Mouse (Mus musculus) kidney, embryonic 15.5 days (tissue): Measurements from ENCODE around the gene Muc2. TPM values are rescaled to one million over a fixed set of nuclear protein-coding genes. Genes with fewer than 3 reads are reported as not detected.
"Not testable (repeated sequence)": the region's sequence is repeated elsewhere in the genome, so short reads cannot be mapped to it uniquely, and the experiment has no call there.

Experiments
- ATAC-seq: fragments of 200-750 bp; cut with Nextera tagmentation; replicated peaks from 2 replicates; pipeline ENCODE4 v1.8.0; 2017; ENCODE audit warnings: moderate TSS enrichment; ENCODE audit not compliant: low FRiP score
- H3K27ac ChIP-seq: fragments of 300-500 bp; sonication (generic); 2 replicates; pipeline ENCODE4 v1.5.1; 2015; ENCODE audit warnings: mild to moderate bottlenecking, inconsistent platforms
- H3K27me3 ChIP-seq: fragments of 300-500 bp; sonication (generic); 2 replicates; pipeline ENCODE4 v1.6.1; 2015; ENCODE audit warnings: inconsistent platforms
- H3K36me3 ChIP-seq: fragments of 300-500 bp; sonication (generic); 2 replicates; pipeline ENCODE4 v1.6.1; 2015; ENCODE audit warnings: inconsistent platforms
- H3K4me1 ChIP-seq: fragments of 300-500 bp; sonication (generic); 2 replicates; pipeline ENCODE4 v1.6.1; 2015; ENCODE audit warnings: inconsistent platforms
- H3K4me2 ChIP-seq: fragments of 300-500 bp; sonication (generic); 2 replicates; pipeline ENCODE4 v1.6.1; 2015; ENCODE audit warnings: moderate library complexity, mild to moderate bottlenecking, inconsistent platforms
- H3K4me3 ChIP-seq: fragments of 300-500 bp; sonication (generic); replicated peaks from 2 replicates; pipeline ENCODE4 v1.5.1; 2015; ENCODE audit warnings: mild to moderate bottlenecking, inconsistent platforms
- H3K9ac ChIP-seq: fragments of 300-500 bp; sonication (generic); 2 replicates; pipeline ENCODE4 v1.6.1; 2015; ENCODE audit warnings: mild to moderate bottlenecking, inconsistent platforms
- H3K9me3 ChIP-seq: fragments of 300-500 bp; sonication (generic); replicated peaks from 2 replicates; pipeline ENCODE4 v1.6.1; 2016; ENCODE audit warnings: inconsistent platforms
- WGBS: fragments of 180-500 bp; shearing (Covaris S2); methylation state at CpG from one replicate; pipeline ENCODE4 v1.1.7; 2015; ENCODE audit warnings: mixed read lengths; 5-methylcytosine and 5-hydroxymethylcytosine counted together
- polyA plus RNA-seq: library from polyadenylated mRNA; unstranded; fragments of >200 nt; fragmentation: Nextera tagmentation; extraction: Ambion mirVana; gene quantifications from 2 replicates; pipeline ENCODE4 v1.2.1, GENCODE M21; 2015

The Muc2 gene
- 0.40 and 1.9 TPM in 2 replicates for polyA plus RNA-seq

GRCm38 (mm10) chr7:141690040-141690439, at the start of gene Muc2:
Muc2 (plus strand) TSS chr7:141690340.
- Histone ChIP-seq H3K36me3 (no peaks in the 10 kb centered on the region), H3K9me3 (no peaks in the 10 kb centered on the region), H3K4me1 (no peaks in the 10 kb centered on the region; the same call in 1 of the 2 replicates), H3K9ac (no peak within 1 kb of the TSS), H3K4me3 (no peak within 1 kb of the TSS), H3K27me3 (no peaks in the 10 kb centered on the region; the same call in 1 of the 2 replicates), H3K27ac (no peak within 1 kb of the TSS), H3K4me2 (no peak within 1 kb of the TSS)
- ATAC-seq, result no peak
- WGBS, result 89% methylated on average over 8 of the region's 8 CpGs

GRCm38 (mm10) chr7:141642375-141642774, 47.8 kb upstream of the Muc2 start:
- no peaks in the 10 kb centered on the region for H3K27me3 ChIP-seq
- WGBS, result 57% methylated on average over 1 of the region's 1 CpGs
- H3K36me3 ChIP-seq, result no peaks in the 10 kb centered on the region
- H3K4me2 ChIP-seq, result no peak overlapping the region
- H3K9me3 ChIP-seq, result no peaks in the 10 kb centered on the region
- H3K4me3 ChIP-seq, result no peak overlapping the region
- ATAC-seq, result peak; percentile 16; the same call in 1 of the 2 replicates
- peaks cover 5% of the 10 kb centered on the region for H3K4me1 ChIP-seq
- no peak overlapping the region for H3K27ac ChIP-seq
- no peak overlapping the region for H3K9ac ChIP-seq

GRCm38 (mm10) chr7:141643160-141643559, 47.0 kb upstream of the Muc2 start:
- 45% methylated on average over 3 of the region's 3 CpGs for WGBS
- ATAC-seq, result no peak
- Histone ChIP-seq H3K4me1 (peaks cover 6% of the 10 kb centered on the region), H3K27ac (no peak overlapping the region), H3K4me3 (no peak overlapping the region), H3K36me3 (no peaks in the 10 kb centered on the region), H3K27me3 (no peaks in the 10 kb centered on the region), H3K9me3 (no peaks in the 10 kb centered on the region), H3K9ac (no peak overlapping the region), H3K4me2 (no peak overlapping the region)

GRCm38 (mm10) chr7:141647083-141647482, 43.1 kb upstream of the Muc2 start:
- H3K9ac ChIP-seq, result no peak overlapping the region
- no peak overlapping the region for H3K27ac ChIP-seq
- H3K4me3 ChIP-seq, result no peak overlapping the region
- 72% methylated on average over 2 of the region's 2 CpGs for WGBS
- H3K4me1 ChIP-seq, result peaks cover 7% of the 10 kb centered on the region
- H3K27me3 ChIP-seq, result no peaks in the 10 kb centered on the region
- H3K36me3 ChIP-seq, result no peaks in the 10 kb centered on the region
- no peak for ATAC-seq
- H3K9me3 ChIP-seq, result no peaks in the 10 kb centered on the region
- H3K4me2 ChIP-seq, result no peak overlapping the region

- ATAC-seq, result peak; percentile 55
- no peak overlapping the region for H3K27ac ChIP-seq
- no peaks in the 10 kb centered on the region for H3K27me3 ChIP-seq
- H3K4me1 ChIP-seq, result 0 out of 2 replicates have a peak, but pooled peaks cover 2% of the 10 kb centered on the region
- no peak overlapping the region for H3K4me2 ChIP-seq
- H3K4me3 ChIP-seq, result no peak overlapping the region
- no peaks in the 10 kb centered on the region for H3K9me3 ChIP-seq
- H3K36me3 ChIP-seq, result no peaks in the 10 kb centered on the region
- 50% methylated on average over 11 of the region's 11 CpGs for WGBS
- no peak overlapping the region for H3K9ac ChIP-seq
Measured at GRCm38 (mm10) chr7:141647815-141648214, 42.3 kb upstream of the Muc2 start.

GRCm38 (mm10) chr7:141652191-141652590, 37.9 kb upstream of the Muc2 start:
- Histone ChIP-seq H3K9me3 (no peaks in the 10 kb centered on the region), H3K4me1 (peaks cover 2% of the 10 kb centered on the region; the same call in 1 of the 2 replicates), H3K4me3 (no peak overlapping the region), H3K27ac (no peak overlapping the region), H3K27me3 (no peaks in the 10 kb centered on the region), H3K9ac (no peak overlapping the region), H3K4me2 (no peak overlapping the region), H3K36me3 (no peaks in the 10 kb centered on the region)
- 35% methylated on average over 7 of the region's 7 CpGs for WGBS
- ATAC-seq, result no peak

- no peak for ATAC-seq
- no peak overlapping the region for H3K27ac ChIP-seq
- H3K4me2 ChIP-seq, result no peak overlapping the region
- 68% methylated on average over 1 of the region's 1 CpGs for WGBS
- H3K9me3 ChIP-seq, result no peaks in the 10 kb centered on the region
- no peaks in the 10 kb centered on the region for H3K36me3 ChIP-seq
- no peaks in the 10 kb centered on the region; the same call in 1 of the 2 replicates for H3K4me1 ChIP-seq
- no peak overlapping the region for H3K9ac ChIP-seq
- no peaks in the 10 kb centered on the region for H3K27me3 ChIP-seq
- no peak overlapping the region for H3K4me3 ChIP-seq
Measured at GRCm38 (mm10) chr7:141660346-141660745, 29.8 kb upstream of the Muc2 start.

- H3K9ac ChIP-seq, result no peak overlapping the region
- no peaks in the 10 kb centered on the region; the same call in 1 of the 2 replicates for H3K4me1 ChIP-seq
- no peaks in the 10 kb centered on the region for H3K36me3 ChIP-seq
- H3K4me2 ChIP-seq, result no peak overlapping the region
- no peak for ATAC-seq
- H3K4me3 ChIP-seq, result no peak overlapping the region
- H3K9me3 ChIP-seq, result no peaks in the 10 kb centered on the region
- no peaks in the 10 kb centered on the region for H3K27me3 ChIP-seq
- no peak overlapping the region for H3K27ac ChIP-seq
- 86% methylated on average over 3 of the region's 3 CpGs for WGBS
Measured at GRCm38 (mm10) chr7:141661481-141661880, 28.7 kb upstream of the Muc2 start.

- H3K27ac ChIP-seq, result no peak overlapping the region
- no peak overlapping the region for H3K4me2 ChIP-seq
- H3K36me3 ChIP-seq, result no peaks in the 10 kb centered on the region
- 59% methylated on average over 5 of the region's 5 CpGs for WGBS
- H3K9me3 ChIP-seq, result no peaks in the 10 kb centered on the region
- H3K4me1 ChIP-seq, result no peaks in the 10 kb centered on the region
- no peak for ATAC-seq
- H3K27me3 ChIP-seq, result no peaks in the 10 kb centered on the region
- no peak overlapping the region for H3K4me3 ChIP-seq
- no peak overlapping the region for H3K9ac ChIP-seq
Measured at GRCm38 (mm10) chr7:141662223-141662622, 27.9 kb upstream of the Muc2 start.

GRCm38 (mm10) chr7:141666190-141666589, 23.9 kb upstream of the Muc2 start:
- no peak overlapping the region for H3K9ac ChIP-seq
- ATAC-seq, result no peak
- H3K27me3 ChIP-seq, result no peaks in the 10 kb centered on the region
- no peaks in the 10 kb centered on the region for H3K9me3 ChIP-seq
- H3K4me3 ChIP-seq, result no peak overlapping the region
- H3K4me1 ChIP-seq, result no peaks in the 10 kb centered on the region
- 16% methylated on average over 4 of the region's 4 CpGs for WGBS
- no peak overlapping the region for H3K4me2 ChIP-seq
- H3K27ac ChIP-seq, result no peak overlapping the region
- no peaks in the 10 kb centered on the region for H3K36me3 ChIP-seq

GRCm38 (mm10) chr7:141669097-141669496, 21.0 kb upstream of the Muc2 start:
- H3K9me3 ChIP-seq, H3K9ac ChIP-seq, H3K4me1 ChIP-seq, H3K27ac ChIP-seq, H3K27me3 ChIP-seq, H3K4me3 ChIP-seq, H3K36me3 ChIP-seq, H3K4me2 ChIP-seq, ATAC-seq: not testable (repeated sequence)
- 79% methylated on average over 3 of the region's 3 CpGs for WGBS

- Histone ChIP-seq H3K27ac (no peak overlapping the region), H3K9ac (no peak overlapping the region), H3K4me2 (no peak overlapping the region), H3K36me3 (no peaks in the 10 kb centered on the region), H3K9me3 (no peaks in the 10 kb centered on the region), H3K27me3 (no peaks in the 10 kb centered on the region), H3K4me3 (no peak overlapping the region), H3K4me1 (no peaks in the 10 kb centered on the region)
- 0 out of 2 replicates have a peak, but pooled peaks have one; percentile 27 for ATAC-seq
- 81% methylated on average over 4 of the region's 4 CpGs for WGBS
Measured at GRCm38 (mm10) chr7:141670999-141671398, 19.1 kb upstream of the Muc2 start.

GRCm38 (mm10) chr7:141671626-141672291, 18.4 kb upstream of the Muc2 start:
- H3K4me2 ChIP-seq, result no peak overlapping the region
- H3K27ac ChIP-seq, result no peak overlapping the region
- no peaks in the 10 kb centered on the region for H3K4me1 ChIP-seq
- no peaks in the 10 kb centered on the region for H3K27me3 ChIP-seq
- peak; percentile 35 for ATAC-seq
- no peak overlapping the region for H3K4me3 ChIP-seq
- 84% methylated on average over 5 of the region's 5 CpGs for WGBS
- no peaks in the 10 kb centered on the region for H3K36me3 ChIP-seq
- no peaks in the 10 kb centered on the region for H3K9me3 ChIP-seq
- no peak overlapping the region for H3K9ac ChIP-seq
